Mouse (Mus musculus): ENCODE data around the gene Pacsin3.

DNA sequence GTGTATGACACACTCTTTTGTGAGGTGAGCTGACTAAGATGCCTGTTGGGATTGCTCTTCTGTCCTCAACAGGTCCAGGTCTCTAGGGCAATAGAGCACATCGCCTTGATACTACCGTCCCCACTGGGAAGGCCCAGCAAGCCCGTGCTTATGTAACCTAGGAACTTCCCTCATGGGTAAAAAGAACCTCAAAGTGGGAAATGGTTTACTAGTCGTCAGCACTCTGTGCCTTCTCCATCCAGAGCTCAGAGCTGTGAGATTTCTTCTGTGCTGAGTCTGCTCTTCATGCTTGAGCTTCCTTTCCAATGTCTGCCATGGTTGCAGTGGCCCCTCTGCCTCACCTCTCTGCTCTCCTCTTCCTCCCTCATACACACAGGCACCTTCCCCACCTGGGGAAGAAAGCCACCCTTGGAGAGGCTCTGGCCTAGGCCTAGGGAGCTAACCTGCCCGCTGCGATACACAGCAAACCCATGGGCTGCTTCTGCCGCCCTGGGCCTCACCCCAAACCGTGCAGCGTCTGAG is 49.4 kb upstream of the Pacsin3 start:
- TF ChIP-seq CTCF (IDR thresholded peaks at IDR 0.05; ENCODE audit: low read depth): no peak
- no peak for TF ChIP-seq EP300 (IDR thresholded peaks at IDR 0.05; ENCODE audit: low read depth)
